8 mouse cellular contexts compared by ENCODE assay signal in the genomic region with DNA sequence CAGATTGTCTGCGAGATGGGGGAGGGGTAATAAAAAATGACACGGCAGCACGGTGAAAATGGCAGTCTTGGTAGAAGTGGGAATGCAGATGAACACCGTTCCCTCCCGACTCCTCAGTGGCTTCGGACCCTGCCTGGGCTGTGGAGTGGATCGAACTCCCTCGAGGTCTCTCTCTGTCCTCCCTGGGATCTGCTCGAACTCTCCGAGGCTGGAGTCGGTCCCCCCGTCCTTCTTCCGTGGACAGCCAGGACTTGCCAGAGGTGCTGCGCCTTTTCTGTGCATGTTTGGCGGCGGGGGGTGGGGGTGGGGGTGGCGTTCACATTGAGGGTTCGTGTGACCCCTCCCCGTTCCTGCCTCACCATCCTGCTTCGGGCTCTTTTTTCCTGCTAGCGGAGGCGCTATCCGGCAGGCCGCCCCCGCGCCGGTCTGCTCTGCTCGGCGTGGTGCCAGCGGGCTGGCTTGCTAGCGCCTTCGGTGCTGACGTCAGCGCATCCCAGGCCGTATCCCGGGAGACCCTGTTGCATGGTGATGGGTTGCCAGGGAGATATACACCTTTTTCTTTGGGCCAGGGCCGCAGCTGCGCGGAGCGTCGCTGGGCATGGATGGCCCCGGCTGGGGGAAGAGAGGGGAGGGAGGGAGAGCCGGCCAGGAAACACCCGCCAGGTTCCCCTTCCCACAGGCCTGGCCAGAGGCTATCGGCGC. TPM values are rescaled to one million over a fixed set of nuclear protein-coding genes. Genes with fewer than 3 reads are reported as not detected.
DNase-seq lines count a peak whose midpoint lies in the region; ATAC-seq and TF ChIP-seq lines count a peak whose summit lies in the region.

No protein-coding gene starts in this region.

- no peaks in the 10 kb centered on the region for H3K27me3 ChIP-seq in forebrain, postnatal 0 days (ENCODE audit: insufficient read depth, low read length)
- peaks cover 66% of the 10 kb centered on the region for H3K27me3 ChIP-seq in liver, embryonic 12.5 days (replicated peaks)
- no peaks in the 10 kb centered on the region for H3K27me3 ChIP-seq in neural tube, embryonic 14.5 days (ENCODE audit: control insufficient read depth, insufficient read depth, low read length)

- H3K4me3 ChIP-seq in forebrain, postnatal 0 days (ENCODE audit: low read depth, low read length) = peak overlapping the region; percentile 47
- H3K4me3 ChIP-seq in liver, embryonic 12.5 days = peak overlapping the region; percentile 39
- peak overlapping the region; percentile 41 for H3K4me3 ChIP-seq in neural tube, embryonic 14.5 days (ENCODE audit: low read depth, low read length)

- peak; percentile 82 for ATAC-seq in forebrain, postnatal 0 days
- no peak for ATAC-seq in liver, embryonic 12.5 days
- ATAC-seq in neural tube, embryonic 14.5 days (ENCODE audit: low read depth) = peak; percentile 72

- peak overlapping the region; percentile 69 for H3K4me2 ChIP-seq in forebrain, postnatal 0 days (ENCODE audit: low read depth)
- H3K4me2 ChIP-seq in liver, embryonic 12.5 days = peak overlapping the region; percentile 67
- H3K4me2 ChIP-seq in neural tube, embryonic 14.5 days (ENCODE audit: low read depth, low read length) = peak overlapping the region; percentile 76

- H3K9me3 ChIP-seq in forebrain, postnatal 0 days (ENCODE audit: low read length) = no peaks in the 10 kb centered on the region
- H3K9me3 ChIP-seq in liver, embryonic 12.5 days (replicated peaks) = no peaks in the 10 kb centered on the region
- no peaks in the 10 kb centered on the region for H3K9me3 ChIP-seq in neural tube, embryonic 14.5 days (ENCODE audit: control insufficient read depth, low read length)

- H3K27ac ChIP-seq in forebrain, postnatal 0 days (ENCODE audit: low read depth, low read length) = peak overlapping the region; percentile 79
- no peak overlapping the region for H3K27ac ChIP-seq in liver, embryonic 12.5 days
- H3K27ac ChIP-seq in neural tube, embryonic 14.5 days (ENCODE audit: low read depth, low read length) = peak overlapping the region; percentile 73

- intact Hi-C loops in heart, postnatal 14 days (cut with DNase I) = no loop called here

- peaks cover 24% of the 10 kb centered on the region for H3K36me3 ChIP-seq in forebrain, postnatal 0 days (ENCODE audit: insufficient read depth)
- H3K36me3 ChIP-seq in liver, embryonic 12.5 days = peaks cover 19% of the 10 kb centered on the region
- peaks cover 17% of the 10 kb centered on the region for H3K36me3 ChIP-seq in neural tube, embryonic 14.5 days (ENCODE audit: control insufficient read depth, insufficient read depth, low read length)

- peaks cover 7% of the 10 kb centered on the region; the same call in 1 of the 2 replicates for H3K4me1 ChIP-seq in forebrain, postnatal 0 days (ENCODE audit: insufficient read depth)
- H3K4me1 ChIP-seq in liver, embryonic 12.5 days = peaks cover 46% of the 10 kb centered on the region
- H3K4me1 ChIP-seq in neural tube, embryonic 14.5 days (ENCODE audit: control insufficient read depth, insufficient read depth, low read length) = peaks cover 35% of the 10 kb centered on the region

- DNase-seq in Muller cell, postnatal 12 days (ENCODE audit: inconsistent ontology term) = peak; percentile 90
- peak; percentile 92 for DNase-seq in cerebellum, adult 11-12 months
- DNase-seq in forebrain, postnatal 0 days = peak; percentile 96
- DNase-seq in heart, postnatal 14 days = peak; percentile 93
- DNase-seq in kidney, postnatal 36 days = peak; percentile 91 to 93
- peak; percentile 82 to 90 for DNase-seq in urinary bladder, postnatal 4 days (ENCODE audit: low spot score in 2 of 2)

- no peak for TF ChIP-seq CTCF in forebrain, postnatal 0 days (IDR thresholded peaks at IDR 0.05; ENCODE audit: low read depth)

- 1% methylated on average over 46 of the region's 46 CpGs for WGBS in forebrain, postnatal 0 days
- 5% methylated on average over 45 of the region's 46 CpGs for WGBS in liver, embryonic 12.5 days (ENCODE audit: insufficient replicate concordance)
- WGBS in neural tube, embryonic 14.5 days = under 1% methylated on average over 46 of the region's 46 CpGs

- H3K9ac ChIP-seq in forebrain, postnatal 0 days = peak overlapping the region; percentile 60
- H3K9ac ChIP-seq in liver, embryonic 12.5 days = peak overlapping the region; percentile 40
- H3K9ac ChIP-seq in neural tube, embryonic 14.5 days (replicated peaks; ENCODE audit: low read depth, low read length) = peak overlapping the region; percentile 50

RNA-seq across cellular contexts. Expression of a gene that starts 2.7 kb away (rescaled TPM):
- 169 and 200 TPM in 2 replicates for total RNA-seq in forebrain, postnatal 0 days (2014; rRNA removed)
- polyA plus RNA-seq in forebrain, postnatal 0 days (2015; fragmentation: Nextera tagmentation; extraction: Ambion mirVana) = 81.6 and 89.9 TPM in 2 replicates
- total RNA-seq in heart, postnatal 14 days (2021) = 10 to 100 TPM; 26.6 to 29.8 TPM
- polyA plus RNA-seq in liver, embryonic 12.5 days (2016; fragmentation: Nextera tagmentation; extraction: Ambion mirVana) = 2.1 and 2.6 TPM in 2 replicates
- polyA plus RNA-seq in neural tube, embryonic 14.5 days (2014; fragmentation: Nextera tagmentation; extraction: Ambion mirVana) = 42.5 and 48.2 TPM in 2 replicates

RNA-seq across cellular contexts. Expression of a gene that starts 21.7 kb away (rescaled TPM):
- 43.7 and 55.3 TPM in 2 replicates for total RNA-seq in forebrain, postnatal 0 days (2014; rRNA removed)
- 87.4 and 103 TPM in 2 replicates for polyA plus RNA-seq in forebrain, postnatal 0 days (2015; fragmentation: Nextera tagmentation; extraction: Ambion mirVana)
- total RNA-seq in heart, postnatal 14 days (2021) = 10 to 100 TPM; 10.2 TPM
- 66.1 and 68.4 TPM in 2 replicates for polyA plus RNA-seq in liver, embryonic 12.5 days (2016; fragmentation: Nextera tagmentation; extraction: Ambion mirVana)
- polyA plus RNA-seq in neural tube, embryonic 14.5 days (2014; fragmentation: Nextera tagmentation; extraction: Ambion mirVana) = 91.4 and 100 TPM in 2 replicates

RNA-seq across cellular contexts. Expression of a gene that starts 21.8 kb away (rescaled TPM):
- 41.9 and 47.9 TPM in 2 replicates for total RNA-seq in forebrain, postnatal 0 days (2014; rRNA removed)
- polyA plus RNA-seq in forebrain, postnatal 0 days (2015; fragmentation: Nextera tagmentation; extraction: Ambion mirVana) = 10.7 and 14.1 TPM in 2 replicates
- 1 to 10 TPM; 2.2 to 2.4 TPM for total RNA-seq in heart, postnatal 14 days (2021)
- polyA plus RNA-seq in liver, embryonic 12.5 days (2016; fragmentation: Nextera tagmentation; extraction: Ambion mirVana) = 14.0 and 14.5 TPM in 2 replicates
- 30.7 and 31.3 TPM in 2 replicates for polyA plus RNA-seq in neural tube, embryonic 14.5 days (2014; fragmentation: Nextera tagmentation; extraction: Ambion mirVana)

RNA-seq across cellular contexts. Expression of a gene that starts 27.7 kb away (rescaled TPM):
- total RNA-seq in forebrain, postnatal 0 days (2014; rRNA removed) = 223 and 282 TPM in 2 replicates
- polyA plus RNA-seq in forebrain, postnatal 0 days (2015; fragmentation: Nextera tagmentation; extraction: Ambion mirVana) = 89.8 and 111 TPM in 2 replicates
- total RNA-seq in heart, postnatal 14 days (2021) = 100 to 1,000 TPM; 329 to 343 TPM
- polyA plus RNA-seq in liver, embryonic 12.5 days (2016; fragmentation: Nextera tagmentation; extraction: Ambion mirVana) = 180 and 187 TPM in 2 replicates
- polyA plus RNA-seq in neural tube, embryonic 14.5 days (2014; fragmentation: Nextera tagmentation; extraction: Ambion mirVana) = 112 and 134 TPM in 2 replicates

RNA-seq across cellular contexts. Expression of a gene that starts 37.2 kb away (rescaled TPM):
- total RNA-seq in forebrain, postnatal 0 days (2014; rRNA removed) = 15.8 and 15.9 TPM in 2 replicates
- polyA plus RNA-seq in forebrain, postnatal 0 days (2015; fragmentation: Nextera tagmentation; extraction: Ambion mirVana) = 3.4 and 3.6 TPM in 2 replicates
- total RNA-seq in heart, postnatal 14 days (2021) = 1 to 10 TPM; 2.4 to 2.5 TPM
- polyA plus RNA-seq in liver, embryonic 12.5 days (2016; fragmentation: Nextera tagmentation; extraction: Ambion mirVana) = 0.54 and 0.96 TPM in 2 replicates
- 6.6 and 7.0 TPM in 2 replicates for polyA plus RNA-seq in neural tube, embryonic 14.5 days (2014; fragmentation: Nextera tagmentation; extraction: Ambion mirVana)

Comparison
In these comparisons a context has a peak if more than half of its experiments do, and no peak if none do; other contexts are left out.
1. RNA of a gene that starts 2.7 kb away (polyA plus RNA-seq): 81.6 to 89.9 TPM in forebrain, postnatal 0 days and 42.5 to 48.2 TPM in neural tube, embryonic 14.5 days; 2.1 to 2.6 TPM in liver, embryonic 12.5 days; every median in the first group is over 10 times any median in the second.
2. Peak in every context shown above with its lines, with median percentiles within 50 percentile points of each other: DNase-seq, H3K4me2 ChIP-seq, H3K4me3 ChIP-seq and H3K9ac ChIP-seq.